13 mouse cellular contexts compared by ENCODE assay signal in genomic region chrX:166951011-166951410, GRCm38 (mm10).
"Had no signal": no experiment of that assay in that cellular context is flagged by ENCODE, and none has a peak within 500 bp of the region (broad histone marks: within the 10 kb centered on the region; RNA-seq: fewer than 3 reads in every experiment).

No protein-coding gene starts in this region.

- H3K9me3 ChIP-seq: limb, embryonic 10.5 days; liver, embryonic 15.5 days; midbrain, embryonic 13.5 days; neural tube, embryonic 12.5 days had no signal

- H3K27me3 ChIP-seq: liver, embryonic 15.5 days; neural tube, embryonic 12.5 days had no signal

- H3K4me1 ChIP-seq: limb, embryonic 10.5 days; liver, embryonic 15.5 days; neural tube, embryonic 12.5 days had no signal

- H3K4me2 ChIP-seq: liver, embryonic 11.5 days; liver, embryonic 15.5 days; midbrain, embryonic 13.5 days; neural tube, embryonic 12.5 days had no signal

- H3K4me3 ChIP-seq: limb, embryonic 10.5 days; liver, embryonic 15.5 days; midbrain, embryonic 13.5 days; neural tube, embryonic 12.5 days had no signal

- DNase-seq: kidney, adult 18-20 months; kidney, postnatal 10 days; kidney, postnatal 4 days; layer of hippocampus, adult 9-11 months; lung, adult 2 months; lung, postnatal 36 days; thymus, postnatal 36 days had no signal

- ATAC-seq: lung, postnatal 0 days; midbrain, embryonic 13.5 days had no signal

- H3K36me3 ChIP-seq: limb, embryonic 10.5 days; liver, embryonic 15.5 days; midbrain, embryonic 13.5 days; neural tube, embryonic 12.5 days had no signal

- H3K27ac ChIP-seq: limb, embryonic 10.5 days; liver, embryonic 15.5 days; midbrain, embryonic 13.5 days; neural tube, embryonic 12.5 days had no signal

- H3K9ac ChIP-seq: liver, embryonic 15.5 days; midbrain, embryonic 13.5 days; neural tube, embryonic 12.5 days had no signal
